In genomic region chr3:108145534-108146445, GRCm38 (mm10) we compare ENCODE assay signal across 8 mouse cellular contexts. TPM values are rescaled to one million over a fixed set of nuclear protein-coding genes. Genes with fewer than 3 reads are reported as not detected.
DNase-seq lines count a peak whose midpoint lies in the region; ATAC-seq lines count a peak whose summit lies in the region.

Gnai3 (minus strand) TSS chr3:108146146.

- peaks cover 15% of the 10 kb centered on the region for H3K4me1 ChIP-seq in lung, embryonic 16.5 days (replicated peaks; ENCODE audit: control insufficient read depth, insufficient read depth, low read length)

- no peaks in the 10 kb centered on the region for H3K9me3 ChIP-seq in lung, embryonic 16.5 days (ENCODE audit: control insufficient read depth, low read length)

- WGBS in lung, embryonic 16.5 days, result under 1% methylated on average over 61 of the region's 63 CpGs

- peak within 1 kb of the TSS; percentile 79 for H3K4me2 ChIP-seq in lung, embryonic 16.5 days (ENCODE audit: low read depth, low read length)

- H3K4me3 ChIP-seq in lung, embryonic 16.5 days (ENCODE audit: low read length), result peak within 1 kb of the TSS; percentile 98

- H3K9ac ChIP-seq in lung, embryonic 16.5 days (ENCODE audit: low read length), result peak within 1 kb of the TSS; percentile 99

- no peaks in the 10 kb centered on the region for H3K27me3 ChIP-seq in lung, embryonic 16.5 days (ENCODE audit: control insufficient read depth, insufficient read depth, low read depth, low read length)

- ATAC-seq in hematopoietic stem cell, adult 5-6 weeks (replicated peaks in 1 of 2; ENCODE audit: insufficient read depth in 1 of 2, low FRiP score in 2 of 2, low TSS enrichment in 1 of 2, low read depth in 1 of 2, poor library complexity in 2 of 2, severe bottlenecking in 2 of 2), result peak; percentile 92 to 98
- peak; percentile 97 for ATAC-seq in lung, embryonic 16.5 days (ENCODE audit: low read depth)

- no peaks in the 10 kb centered on the region for H3K36me3 ChIP-seq in lung, embryonic 16.5 days (ENCODE audit: control insufficient read depth, insufficient read depth, low read length)

- H3K27ac ChIP-seq in lung, embryonic 16.5 days (ENCODE audit: low read length), result peak within 1 kb of the TSS; percentile 95

- peak; percentile 96 for DNase-seq in MEL-GATA-1-ER (ENCODE audit: extremely low read depth, low read depth)
- DNase-seq in cerebellum, adult 8-10 months, result peak; percentile 83
- DNase-seq in forelimb bud, embryonic 11.5 days (ENCODE audit: low read depth, low spot score), result peak; percentile 90
- peak; percentile 64 for DNase-seq in layer of hippocampus, adult 9-10 months (ENCODE audit: low spot score)
- peak; percentile 77 for DNase-seq in ovary, postnatal 10 days (ENCODE audit: low spot score)
- DNase-seq in thymus, postnatal 10 days (ENCODE audit: low spot score in 2 of 2), result peak; percentile 88

RNA-seq across cellular contexts. Expression of gene Gnai3, which starts in this region (rescaled TPM):
- 140 and 171 TPM in 2 replicates for total RNA-seq in hematopoietic stem cell, adult 5-6 weeks (2017)
- polyA plus RNA-seq in lung, embryonic 16.5 days (2015; fragmentation: Nextera tagmentation; extraction: Ambion mirVana), result 151 and 162 TPM in 2 replicates

Comparison
In these comparisons a context has a peak if more than half of its experiments do, and no peak if none do; other contexts are left out.
1. Peak in every context shown above with its lines: DNase-seq, ATAC-seq, H3K4me3 ChIP-seq and H3K27ac ChIP-seq.